Mouse (Mus musculus): ENCODE results near the gene Fam122b.
"Not testable (repeated sequence)": the region's sequence is repeated elsewhere in the genome, so short reads cannot be mapped to it uniquely, and the experiment has no call there.

Fam122b gene

GRCm38 (mm10) chrX:53269289-53270062, at the start of gene Fam122b:
TSS of gene Fam122b (minus strand) at chrX:53269805.
- peak; percentile 83 to 85 for DNase-seq (ENCODE audit: low spot score in 2 of 2)

- DNase-seq (ENCODE audit: low spot score in 2 of 2), result no peak
These were observed 18.3 kb upstream of the Fam122b start for GRCm38 (mm10) chrX:53287924-53288323.

GRCm38 (mm10) chrX:53273124-53273523, 3.5 kb upstream of the Fam122b start, which contains the start of gene Fam122c:
TSS of gene Fam122c (plus strand) at chrX:53273424.
- no peak for DNase-seq (ENCODE audit: low spot score in 2 of 2)

- not testable (repeated sequence) for DNase-seq (ENCODE audit: low spot score in 2 of 2)
These were observed 2.0 kb upstream of the Fam122b start for GRCm38 (mm10) chrX:53271628-53272027.

GRCm38 (mm10) chrX:53270063-53270432, 443 bp upstream of the Fam122b start:
- DNase-seq (ENCODE audit: low spot score in 2 of 2), result no peak

- DNase-seq (ENCODE audit: low spot score in 2 of 2), result peak; percentile 13 to 25
These were observed 749 bp downstream of the Fam122b start for GRCm38 (mm10) chrX:53268856-53269255.

- DNase-seq (ENCODE audit: low spot score in 2 of 2), result no peak
These were observed 3.4 kb downstream of the Fam122b start for GRCm38 (mm10) chrX:53266186-53266585.

GRCm38 (mm10) chrX:53255195-53255594, 14.4 kb downstream of the Fam122b start:
- DNase-seq (ENCODE audit: low spot score in 2 of 2), result no peak

GRCm38 (mm10) chrX:53240011-53240410, 29.6 kb downstream of the Fam122b start, which contains the start of gene Plac1:
TSS of gene Plac1 (minus strand) at chrX:53240111.
- no peak for DNase-seq (ENCODE audit: low spot score in 2 of 2)

GRCm38 (mm10) chrX:53237971-53238370, 31.6 kb downstream of the Fam122b start:
- no peak for DNase-seq (ENCODE audit: low spot score in 2 of 2)

- no peak for DNase-seq (ENCODE audit: low spot score in 2 of 2)
These were observed 33.2 kb downstream of the Fam122b start for GRCm38 (mm10) chrX:53236404-53236803.

GRCm38 (mm10) chrX:53233689-53234088, 35.9 kb downstream of the Fam122b start:
- no peak for DNase-seq (ENCODE audit: low spot score in 2 of 2)

GRCm38 (mm10) chrX:53231965-53232364, 37.6 kb downstream of the Fam122b start:
- DNase-seq (ENCODE audit: low spot score in 2 of 2), result no peak

- DNase-seq (ENCODE audit: low spot score in 2 of 2), result no peak
These were observed 45.2 kb downstream of the Fam122b start for GRCm38 (mm10) chrX:53224353-53224944.

- DNase-seq (ENCODE audit: low spot score in 2 of 2), result no peak
These were observed 48.8 kb downstream of the Fam122b start for GRCm38 (mm10) chrX:53220855-53221254.

GRCm38 (mm10) chrX:53214557-53215229, 54.9 kb downstream of the Fam122b start:
- no peak for DNase-seq (ENCODE audit: low spot score in 2 of 2)

- DNase-seq (ENCODE audit: low spot score in 2 of 2), result no peak
These were observed 55.8 kb downstream of the Fam122b start for GRCm38 (mm10) chrX:53213838-53214237.

- no peak for DNase-seq (ENCODE audit: low spot score in 2 of 2)
These were observed 57.1 kb downstream of the Fam122b start for GRCm38 (mm10) chrX:53212485-53212884.

- peak in 1 of 2 experiments; percentile 9 for DNase-seq (ENCODE audit: low spot score in 2 of 2)
These were observed 57.7 kb downstream of the Fam122b start for GRCm38 (mm10) chrX:53211756-53212483.

- DNase-seq (ENCODE audit: low spot score in 2 of 2), result no peak
These were observed 60.2 kb downstream of the Fam122b start for GRCm38 (mm10) chrX:53209431-53209830.

- no peak for DNase-seq (ENCODE audit: low spot score in 2 of 2)
These were observed 64.8 kb downstream of the Fam122b start for GRCm38 (mm10) chrX:53204690-53205311.

Data from right cerebral cortex, adult 2 months (tissue).